Mouse (Mus musculus) CD4-positive, CD25-positive, alpha-beta regulatory T cell, adult 4 months (primary cell): ENCODE results near the gene Rgcc. TPM values are rescaled to one million over a fixed set of nuclear protein-coding genes. Genes with fewer than 3 reads are reported as not detected.
A peak's percentile ranks its signal among the peaks of the same experiment; 100 is the strongest.

Experiments
- ATAC-seq: one replicate; pipeline ENCODE4 v1.8.0; 2017
- polyA plus RNA-seq, 2 experiments: library from polyadenylated mRNA; unstranded; fragments of 100-300 nt; shearing (Covaris generic); gene quantifications; one replicate each; pipeline ENCODE4 v1.2.1; 2017

Gene Rgcc
- 10 to 100 TPM; 20.3 to 29.3 TPM for polyA plus RNA-seq

DNA sequence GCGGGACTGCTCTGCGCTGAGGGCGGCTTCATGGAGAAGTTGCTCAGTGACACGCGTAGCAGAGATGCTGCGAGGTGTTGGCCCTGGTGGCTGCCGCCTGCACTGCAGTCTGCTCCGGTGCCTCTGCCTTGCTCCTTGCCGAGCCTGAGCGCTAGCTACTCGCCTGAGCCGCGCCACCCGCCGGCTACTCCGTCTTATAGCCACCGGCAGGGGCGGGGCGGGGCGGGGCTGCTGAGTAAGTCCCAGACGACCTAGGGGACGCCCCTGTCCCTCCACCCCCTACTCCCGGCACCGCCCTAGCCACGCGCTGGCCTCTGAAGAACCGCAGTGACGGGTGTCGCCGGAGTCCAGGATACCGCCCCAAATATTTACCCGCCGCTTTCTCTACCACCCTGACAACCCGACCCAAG is at the start of gene Rgcc:
TSS of gene Rgcc (minus strand) at position 180 of the 410 bp plus-strand sequence.
- ATAC-seq: peak; percentile 89

DNA sequence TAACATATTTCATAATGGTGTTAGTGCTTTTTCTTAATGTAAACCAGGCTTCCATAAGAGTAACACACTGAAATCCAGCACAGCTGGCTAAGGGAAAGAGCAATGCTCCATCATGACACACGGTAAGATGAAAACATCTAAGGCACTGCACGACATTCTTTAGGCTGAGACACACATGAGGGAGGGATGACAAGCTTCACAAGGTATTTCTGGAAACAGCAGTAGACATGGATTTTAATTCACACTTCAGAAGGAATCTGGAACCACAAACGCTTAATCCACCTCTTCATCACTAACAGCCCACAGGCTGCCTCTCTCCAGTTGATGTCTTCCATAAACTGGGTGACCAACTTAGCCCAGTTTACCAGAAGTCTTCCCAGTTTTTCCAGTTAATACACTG is 44.9 kb upstream of the Rgcc start:
- no peak for ATAC-seq

DNA sequence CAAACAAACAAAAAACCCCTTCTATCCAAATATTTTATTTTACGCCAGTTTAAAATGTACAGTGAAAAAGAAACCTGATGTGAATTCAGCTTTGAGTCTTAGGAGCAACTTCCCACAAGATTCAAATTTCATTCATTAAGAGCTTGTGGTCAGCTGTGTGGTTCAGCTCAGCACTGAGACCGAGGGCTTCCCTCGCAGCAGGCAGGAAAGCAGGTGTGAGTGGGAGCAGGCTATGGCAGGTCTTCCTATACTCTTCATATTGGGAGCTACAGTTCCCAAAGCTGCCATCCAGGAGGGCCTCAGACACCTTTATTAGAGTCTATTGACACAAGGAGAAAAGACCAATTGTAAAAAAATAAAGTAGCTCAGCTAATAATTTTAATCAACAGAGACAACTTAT is 34.2 kb upstream of the Rgcc start:
- no peak for ATAC-seq

DNA sequence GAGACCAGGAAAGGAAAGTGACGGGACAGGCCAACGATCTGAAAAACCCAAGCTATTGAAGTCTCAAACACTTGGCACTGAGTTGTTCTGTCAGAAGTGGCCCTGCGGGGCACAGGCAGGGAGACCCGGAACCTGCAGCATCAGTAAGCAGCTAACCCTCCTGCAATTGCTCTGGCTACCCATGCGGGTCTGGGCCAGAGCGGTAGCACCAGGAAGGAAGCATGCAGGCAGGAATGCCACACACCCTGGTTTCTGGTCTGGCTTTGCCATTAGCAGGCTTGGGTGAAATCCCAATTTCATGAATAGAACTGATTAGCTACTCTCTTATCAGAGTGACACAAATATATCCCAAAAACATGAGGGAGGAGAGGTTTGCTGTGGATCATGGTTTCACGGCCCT is 30.5 kb upstream of the Rgcc start:
- ATAC-seq: no peak

DNA sequence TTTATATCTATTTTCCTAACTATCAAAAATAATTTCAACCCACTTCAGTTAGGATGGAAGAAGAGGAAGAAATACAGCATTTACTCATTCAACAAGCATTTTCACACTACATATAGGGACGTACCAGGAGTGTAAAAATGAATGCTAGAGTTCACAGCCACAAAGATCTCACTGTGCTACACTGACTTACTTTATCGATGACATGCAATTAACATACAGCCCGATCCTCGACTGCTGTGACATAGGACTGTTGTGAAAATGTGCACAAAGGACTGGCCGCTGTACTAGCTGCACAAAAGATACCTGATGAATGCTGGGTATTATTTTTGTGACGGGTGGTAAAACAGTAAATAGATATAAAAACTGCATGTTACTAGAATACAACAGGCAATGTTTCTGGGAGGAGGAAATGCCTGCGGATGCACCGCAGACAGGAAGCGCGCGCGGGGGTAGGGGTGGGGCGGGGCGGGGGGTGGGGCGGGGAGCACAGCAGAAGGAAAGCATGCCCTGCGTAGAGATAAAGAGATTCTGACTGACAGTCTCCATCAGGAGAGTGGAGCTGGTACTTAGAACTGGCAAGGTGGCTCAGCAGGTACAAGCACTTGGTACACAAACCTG is 29.6 kb upstream of the Rgcc start:
- ATAC-seq: peak; percentile 85

DNA sequence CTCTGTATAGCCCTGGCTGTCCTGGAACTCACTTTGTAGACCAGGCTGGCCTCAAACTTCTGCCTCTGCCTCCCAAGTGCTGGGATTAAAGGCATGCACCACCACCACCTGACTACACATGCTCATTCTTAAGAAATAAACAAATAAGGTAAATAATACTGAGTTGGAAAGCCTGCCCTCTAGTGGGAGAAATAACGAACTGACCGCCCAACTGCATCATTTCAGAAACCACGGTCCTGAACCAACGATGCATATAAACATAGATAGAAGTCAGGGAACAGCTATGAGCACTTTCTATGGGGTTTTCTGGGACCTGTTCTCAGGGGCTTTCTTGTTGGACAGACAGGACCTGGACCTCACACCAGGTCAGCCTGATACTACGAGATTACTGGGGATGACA is 25.6 kb upstream of the Rgcc start:
- peak; percentile 35 for ATAC-seq

DNA sequence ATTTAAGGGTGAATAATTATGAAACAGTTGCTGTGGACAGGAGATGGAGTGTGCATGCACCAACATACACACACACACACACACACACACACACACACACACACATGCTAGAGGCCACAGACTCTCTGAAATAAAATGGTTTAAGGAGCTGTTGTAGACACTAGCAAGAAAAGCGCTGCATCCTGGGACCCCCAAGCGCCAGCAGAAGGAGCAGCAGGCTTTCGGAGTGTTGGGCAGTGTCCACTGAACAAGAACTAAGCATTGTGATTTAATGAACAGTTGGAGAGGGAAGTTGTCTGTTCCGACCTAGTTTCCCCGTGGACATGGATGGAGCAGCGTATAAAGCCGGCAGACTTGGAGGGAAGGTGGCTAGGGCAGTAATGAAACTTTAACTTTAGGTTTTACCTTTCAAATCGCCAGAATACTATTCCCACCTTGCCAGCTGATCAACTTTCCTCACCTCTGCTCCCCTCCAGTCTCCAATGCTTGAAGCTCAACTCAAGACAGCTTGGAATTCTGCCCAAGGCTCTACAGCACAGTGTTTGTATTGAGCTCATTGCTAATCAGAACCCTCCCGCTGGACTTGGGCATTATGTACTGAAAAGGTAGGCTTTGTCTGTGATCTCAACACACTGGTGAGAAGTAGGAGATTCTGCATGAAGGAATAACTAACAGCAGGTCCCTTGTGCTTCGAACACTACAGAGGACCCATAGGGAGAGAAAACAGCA is 22.8 kb upstream of the Rgcc start:
- ATAC-seq: no peak

DNA sequence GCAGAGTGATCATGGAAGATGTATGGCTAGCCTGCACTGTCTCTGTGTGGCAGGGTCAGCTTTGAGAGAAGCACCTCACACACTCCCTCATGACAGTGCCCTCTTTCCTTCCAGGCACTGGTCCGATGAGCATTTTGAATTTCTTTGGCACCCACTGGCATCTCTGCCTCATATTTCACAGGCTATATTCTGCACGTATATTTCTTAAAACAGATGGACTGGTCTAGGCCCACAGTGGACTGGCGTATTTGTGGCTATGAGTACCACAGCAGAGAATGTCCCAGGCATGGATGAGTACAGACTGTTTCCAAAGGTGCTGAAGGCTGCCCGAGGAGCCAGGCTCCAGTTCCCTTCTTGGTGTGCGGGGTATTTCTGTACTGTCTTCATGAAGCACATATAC is 20.4 kb upstream of the Rgcc start:
- no peak for ATAC-seq

DNA sequence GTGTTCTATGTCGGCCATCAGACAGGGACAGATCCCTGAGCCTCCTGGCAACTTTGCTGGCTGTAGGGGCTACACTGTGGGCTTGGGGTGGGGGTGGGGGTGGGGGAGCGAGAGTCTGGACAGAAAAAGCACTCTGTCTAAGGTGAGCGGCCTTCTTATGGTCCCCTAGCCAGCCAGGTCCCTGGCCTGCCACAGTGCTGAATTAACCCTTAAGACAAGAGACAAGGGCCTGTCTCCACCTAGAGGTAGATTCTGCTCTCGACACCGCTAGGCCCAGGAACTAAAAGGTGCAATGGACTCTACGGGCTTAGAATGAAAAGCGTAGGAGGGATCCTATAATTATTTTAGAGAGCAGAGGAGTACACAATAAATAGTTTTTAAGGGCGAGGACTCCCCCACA is 19.7 kb upstream of the Rgcc start:
- peak; percentile 77 for ATAC-seq

DNA sequence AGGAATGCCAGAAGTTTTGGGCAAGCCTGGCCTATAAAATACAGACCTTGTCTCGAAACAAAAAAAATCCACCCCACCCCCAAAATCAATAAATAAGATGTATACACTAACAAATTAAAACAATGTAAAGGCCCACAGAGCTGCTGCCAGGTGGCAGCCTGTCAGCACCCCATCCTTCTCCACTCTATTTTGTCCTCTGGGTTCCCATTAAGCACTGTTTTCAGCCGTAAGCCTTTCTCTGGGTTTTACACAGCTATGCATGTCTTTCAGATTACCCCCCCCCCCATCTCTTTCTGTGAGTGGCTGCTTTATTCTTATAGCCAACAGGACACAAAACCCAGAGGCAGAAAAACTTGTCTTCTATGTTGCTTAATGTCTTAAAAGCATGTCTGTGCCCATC is 16.2 kb upstream of the Rgcc start:
- no peak for ATAC-seq

DNA sequence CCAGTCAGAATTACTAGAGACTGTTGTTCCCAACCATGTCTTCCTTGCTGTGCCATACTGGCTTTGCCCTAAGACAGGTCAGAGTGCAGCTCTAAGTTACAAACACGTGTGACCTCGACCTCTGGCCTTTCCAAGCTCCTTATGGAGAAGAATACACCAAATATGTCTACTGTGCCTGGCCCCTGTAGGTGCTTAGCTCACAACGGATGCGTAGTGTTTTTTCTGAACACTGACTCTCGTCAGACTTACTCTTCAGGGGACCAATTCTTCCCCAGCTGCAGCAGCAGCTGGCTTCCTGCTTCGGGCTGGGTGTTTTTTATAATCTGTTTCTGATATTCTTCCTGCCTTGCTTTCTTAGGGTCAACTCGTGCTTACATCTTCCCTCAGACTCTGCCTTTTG is 14.4 kb upstream of the Rgcc start:
- ATAC-seq: peak; percentile 80

DNA sequence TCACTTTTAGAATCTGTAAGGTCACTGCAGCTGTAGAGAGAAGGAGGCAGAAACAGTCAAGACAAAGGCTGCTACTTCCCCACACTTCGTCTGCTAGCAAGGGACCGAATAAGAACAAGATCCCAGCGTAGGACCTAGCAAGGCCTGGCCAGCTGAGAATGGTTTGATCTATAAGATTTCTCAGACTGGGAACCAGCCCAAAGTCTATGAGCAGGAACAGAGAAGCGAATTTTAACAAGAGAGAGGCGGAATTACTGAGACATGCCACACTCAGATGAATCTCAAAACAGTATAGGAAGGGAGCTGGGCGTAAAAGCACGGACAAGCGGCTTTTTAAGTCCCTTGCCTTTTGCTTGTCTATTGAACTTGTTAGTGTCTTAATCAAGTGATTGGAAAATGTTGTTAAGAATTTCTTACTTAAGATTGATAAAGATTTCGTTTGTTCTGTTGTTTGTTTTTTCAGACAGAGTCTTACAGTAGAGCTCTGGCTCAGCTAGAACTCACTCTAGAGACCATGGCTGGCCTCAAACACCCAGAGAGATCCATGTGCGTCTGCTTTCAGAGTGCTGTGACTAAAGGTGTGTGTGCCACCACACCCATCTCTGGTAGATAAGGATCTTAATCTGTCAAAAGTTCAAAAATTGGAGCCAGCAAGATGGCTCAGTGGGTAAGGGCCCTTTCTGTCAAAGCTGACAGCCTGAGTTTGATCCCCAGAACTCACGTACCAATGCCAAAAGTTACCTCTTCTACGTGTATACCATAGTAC is 13.0 kb upstream of the Rgcc start:
- peak; percentile 54 for ATAC-seq

DNA sequence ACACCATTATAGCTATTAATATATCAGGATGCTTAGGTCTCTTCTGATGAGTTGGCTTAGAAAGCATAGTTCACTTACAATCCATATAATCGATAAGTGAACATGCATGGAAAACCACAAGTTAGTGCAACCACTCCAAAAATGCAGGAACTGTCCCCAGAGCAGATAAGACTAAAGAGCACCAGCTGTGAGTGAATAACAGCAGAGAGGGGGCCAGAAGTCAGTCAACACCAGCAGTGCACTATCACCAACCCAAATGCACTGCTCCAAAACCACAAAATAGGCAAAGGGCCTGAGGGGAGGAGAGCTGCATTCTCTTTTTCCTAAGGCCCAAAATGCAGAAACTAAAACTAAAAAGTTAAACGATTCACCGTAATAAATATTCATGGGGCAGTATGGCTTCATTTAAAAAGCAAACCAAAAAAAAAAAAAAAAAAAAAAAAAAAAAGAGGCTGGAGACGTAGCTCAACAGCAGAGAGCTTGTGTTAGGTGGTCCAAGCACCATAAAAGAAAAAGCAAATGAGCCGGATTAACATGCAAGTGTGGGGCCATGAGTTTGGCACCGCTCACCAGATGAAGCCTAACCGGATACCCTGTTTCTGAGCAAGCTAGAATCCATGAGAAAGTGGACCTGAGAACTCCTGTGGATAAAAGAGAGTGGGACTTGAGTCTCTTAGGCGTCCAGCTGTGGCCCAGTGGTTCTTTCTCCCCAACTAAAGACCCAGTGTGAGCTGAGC is 12.2 kb upstream of the Rgcc start:
- ATAC-seq: no peak

DNA sequence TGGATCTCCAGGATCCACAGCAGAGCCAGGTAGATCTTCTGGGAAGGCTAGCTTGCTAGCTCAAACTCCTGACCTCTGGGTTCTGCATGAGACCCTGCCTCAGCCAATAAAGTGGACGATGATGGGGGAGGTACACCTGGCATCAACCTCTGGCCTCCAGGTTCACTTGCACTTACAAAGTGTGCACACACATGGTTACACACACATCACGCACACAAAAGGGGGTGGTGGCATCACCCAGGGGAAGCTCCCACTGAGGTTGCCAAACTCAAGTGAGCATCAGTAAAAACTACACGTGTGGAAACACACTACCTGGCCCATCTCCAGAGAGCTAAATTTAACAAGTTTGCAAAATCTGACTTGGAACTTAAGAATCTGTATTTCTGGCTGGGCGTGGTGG is 11.3 kb upstream of the Rgcc start:
- no peak for ATAC-seq

DNA sequence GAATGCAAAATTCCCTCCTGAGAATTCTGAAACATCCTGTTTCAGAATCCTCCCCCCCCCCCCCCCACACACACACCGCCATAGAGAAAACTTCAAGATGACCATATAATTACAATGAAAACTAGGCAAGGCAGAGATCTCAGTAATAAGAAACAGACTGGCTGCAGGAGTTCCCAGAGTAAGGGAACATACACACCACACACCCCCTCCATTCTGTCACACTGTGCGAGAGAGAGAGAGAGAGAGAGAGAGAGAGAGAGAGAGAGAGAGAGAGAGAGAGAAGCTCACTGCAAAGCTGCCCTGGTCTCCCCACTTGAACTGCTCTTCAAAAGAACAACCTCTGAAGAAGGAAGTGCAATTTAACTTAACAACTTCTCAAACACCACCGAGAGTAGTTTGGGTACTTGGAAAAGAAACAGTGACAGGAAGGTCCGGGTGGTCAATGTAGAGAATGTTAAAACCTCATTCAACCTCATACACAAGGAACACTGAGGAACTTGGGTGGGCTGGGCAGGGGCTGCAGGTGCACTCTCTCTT is 10.5 kb upstream of the Rgcc start:
- no peak for ATAC-seq

DNA sequence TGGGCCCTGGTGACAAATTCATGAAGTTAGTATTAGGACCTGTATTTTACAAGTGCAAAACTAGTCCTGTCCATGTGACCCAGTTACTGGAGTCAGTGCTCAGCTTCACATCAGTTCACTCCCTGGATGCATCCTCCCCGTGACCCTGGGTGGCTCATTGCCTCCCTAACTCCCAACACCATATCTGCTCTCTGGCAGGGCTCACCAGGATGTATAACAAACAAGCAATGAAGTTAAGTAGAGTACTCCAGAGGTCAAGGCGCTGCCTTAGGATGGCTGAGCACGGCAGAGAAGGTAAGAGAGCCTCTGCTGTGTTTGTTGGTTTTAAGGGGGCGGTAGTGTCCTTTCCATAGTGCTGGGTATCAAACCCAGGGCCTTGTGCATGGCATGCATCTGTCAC is 7.7 kb upstream of the Rgcc start:
- no peak for ATAC-seq

DNA sequence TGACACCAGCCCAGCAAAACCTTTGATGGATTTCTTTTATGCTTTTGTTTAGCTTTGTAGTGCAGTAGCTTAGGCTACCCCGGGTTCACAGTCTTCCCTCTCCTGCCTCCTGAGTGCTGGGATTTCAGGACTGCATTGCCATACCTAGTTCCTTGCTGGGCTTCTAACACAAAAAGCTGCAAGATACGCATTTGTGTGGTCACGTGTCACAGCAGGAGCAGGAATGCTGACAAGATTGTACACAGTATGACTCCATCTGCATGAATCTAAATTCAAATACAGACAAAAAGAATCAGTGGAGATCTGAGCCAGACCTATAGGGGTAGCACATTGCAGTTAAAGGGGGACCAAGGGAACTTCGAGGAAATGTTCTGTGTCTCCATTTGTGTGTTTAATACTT is 6.9 kb upstream of the Rgcc start:
- ATAC-seq: no peak

DNA sequence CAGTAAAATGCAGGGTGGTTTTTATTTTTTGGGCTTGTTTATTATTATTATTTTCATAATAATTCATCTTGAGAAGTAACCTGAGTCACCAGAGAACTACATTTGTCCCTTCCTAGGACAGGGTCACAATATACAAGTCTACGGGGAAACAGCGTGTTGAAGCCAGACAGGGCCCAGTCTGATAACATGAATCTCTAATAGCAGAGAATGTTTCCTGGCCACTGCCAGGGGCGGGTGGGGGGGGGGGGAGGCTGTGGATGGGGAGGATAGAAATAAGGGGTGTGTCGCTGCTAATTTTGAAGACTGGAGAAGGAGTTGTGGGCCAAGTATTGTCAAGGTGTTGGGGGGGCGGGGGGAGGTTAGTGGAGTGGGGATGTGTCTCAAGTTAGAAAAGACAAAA is 6.5 kb upstream of the Rgcc start:
- no peak for ATAC-seq

DNA sequence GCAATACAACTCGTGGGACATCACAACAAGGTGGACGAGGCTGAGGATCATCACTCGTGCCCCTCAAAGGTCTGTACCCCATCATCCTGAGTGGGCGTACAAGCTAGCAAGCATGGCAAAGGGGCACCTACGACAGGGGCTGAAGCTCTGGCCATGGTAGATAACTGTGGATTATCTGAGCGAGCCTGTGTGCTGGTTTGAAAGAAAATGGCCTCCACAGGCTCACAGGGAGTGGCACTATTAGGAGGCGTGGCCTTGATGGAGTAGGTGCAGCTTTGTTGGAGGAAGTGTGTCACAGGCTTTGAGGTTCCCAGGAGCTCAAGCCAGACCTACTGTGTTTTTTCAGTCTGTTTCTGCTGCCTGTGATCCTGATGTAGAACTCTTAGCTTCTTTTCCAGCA is 5.7 kb upstream of the Rgcc start:
- ATAC-seq: no peak

DNA sequence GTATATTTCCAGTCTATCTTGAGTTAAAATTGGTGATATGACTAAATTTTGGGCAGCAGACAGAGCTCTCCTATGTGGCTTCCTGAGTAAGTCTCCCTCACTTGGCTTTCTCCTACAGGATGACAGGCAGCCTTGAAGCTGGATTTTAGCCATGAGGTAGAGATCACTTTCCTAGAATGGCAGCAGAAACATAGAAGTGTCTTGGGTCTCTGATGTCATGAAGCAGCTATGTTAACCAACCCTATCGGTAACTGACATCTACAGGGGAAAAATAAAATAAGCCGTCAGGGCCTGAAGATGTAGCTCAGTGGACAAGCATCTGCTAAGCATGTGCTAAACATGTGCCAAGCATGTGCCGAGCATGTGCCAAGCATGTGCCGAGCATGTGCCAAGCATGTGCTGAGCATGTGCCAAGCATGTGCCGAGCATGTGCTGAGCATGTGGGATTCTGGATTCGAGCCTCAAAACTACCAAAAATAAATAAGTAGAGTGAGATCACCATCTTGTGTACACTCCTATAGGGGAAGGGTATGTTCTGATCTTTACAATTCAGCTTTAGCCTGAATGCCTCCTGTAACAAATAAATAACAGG is 3.5 kb upstream of the Rgcc start:
- ATAC-seq: no peak

DNA sequence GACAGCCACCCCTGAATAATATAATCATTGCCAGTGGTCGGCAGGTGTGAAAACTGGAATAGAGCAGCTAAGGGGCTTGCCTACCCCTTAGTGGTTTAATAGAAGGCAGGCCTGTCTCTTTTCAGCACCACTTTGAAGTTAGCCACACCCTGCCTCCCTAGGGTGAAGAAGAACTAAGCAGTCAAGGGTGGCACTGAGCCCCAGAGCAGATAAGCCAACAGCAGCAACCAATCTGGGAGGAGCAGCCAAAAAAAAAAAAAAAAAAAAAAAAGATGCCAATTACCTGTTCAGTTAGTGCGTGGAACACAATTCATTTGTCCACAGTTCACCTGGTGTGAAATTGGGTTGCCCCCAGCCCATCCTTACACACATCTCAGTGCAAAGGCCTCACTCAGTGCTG is 1.7 kb upstream of the Rgcc start:
- no peak for ATAC-seq

DNA sequence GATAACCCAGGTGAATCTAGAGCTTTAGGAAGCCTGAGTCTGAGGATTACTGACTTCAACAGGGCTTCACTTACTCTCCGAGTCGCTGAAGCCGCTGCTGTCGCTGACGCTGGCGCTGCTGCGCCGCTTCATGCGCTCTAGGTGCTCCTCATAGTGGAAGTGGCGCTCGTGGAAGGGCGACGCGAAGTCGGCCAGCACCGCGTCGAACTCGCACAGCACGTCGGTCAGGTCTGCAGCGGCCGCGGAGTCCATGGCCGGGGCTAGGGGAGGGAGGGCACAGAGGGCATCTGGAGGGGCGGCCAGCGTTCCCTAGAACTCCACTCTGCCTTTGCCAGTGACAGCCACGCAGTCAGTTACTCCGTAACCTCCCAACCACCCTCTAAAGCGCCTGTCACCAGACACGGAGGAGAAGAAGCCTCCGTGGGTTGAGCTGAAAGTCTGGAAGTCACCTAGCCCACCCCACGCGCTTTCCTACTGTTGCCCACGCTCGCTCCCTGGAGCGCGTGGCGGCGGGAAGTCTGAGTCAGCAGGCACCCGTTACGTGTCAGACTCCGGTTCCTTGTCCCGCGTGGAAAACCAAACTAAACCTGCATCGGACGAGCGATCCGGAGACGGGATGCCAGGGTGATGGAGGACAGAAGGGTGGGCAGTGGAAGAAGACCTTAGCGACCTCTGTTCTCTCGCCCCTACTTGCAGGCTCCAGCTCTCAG is 649 bp downstream of the Rgcc start:
- peak; percentile 23 for ATAC-seq
